Mouse (Mus musculus) ZHBTc4 (cell line): ENCODE measurements at regions not wholly inside any gene's neighbourhood (a gene's known extent, or its start where the extent isn't known, plus 50 kb on each side); places are given as distances from the start of the nearest gene placed in this dataset.

Experiments used
- DNase-seq: peaks from one replicate; pipeline ENCODE4 v3.0.0-alpha.2; 2011; ENCODE audit warnings: low read depth, low spot score

DNA sequence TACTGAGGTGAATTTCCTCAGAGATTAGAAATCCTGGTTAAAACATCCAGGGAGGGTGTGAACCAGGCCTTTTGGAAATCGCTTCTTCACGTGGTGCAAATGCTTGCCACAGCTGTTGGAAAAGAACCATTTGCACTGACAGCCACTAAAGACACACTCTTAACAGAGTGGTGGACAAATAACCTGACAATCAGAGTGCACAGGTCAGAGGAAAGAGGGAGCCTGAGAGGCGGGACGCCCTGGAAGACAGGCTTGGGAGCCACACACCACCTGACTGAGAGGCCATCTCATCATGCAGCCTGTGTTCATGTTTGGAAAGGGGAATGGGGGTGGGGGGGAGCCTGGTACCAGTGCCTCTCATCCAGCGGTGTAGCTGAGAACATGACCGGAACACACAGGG lies 87.0 kb upstream of the Gm11983 start:
- no peak for DNase-seq

GRCm38 (mm10) chr11:6923917-6924316 lies 86.5 kb upstream of the Gm11983 start:
- DNase-seq = peak; percentile 30

GRCm38 (mm10) chr11:6918546-6918945 lies 81.1 kb upstream of the Gm11983 start:
- DNase-seq = peak; percentile 57

DNA sequence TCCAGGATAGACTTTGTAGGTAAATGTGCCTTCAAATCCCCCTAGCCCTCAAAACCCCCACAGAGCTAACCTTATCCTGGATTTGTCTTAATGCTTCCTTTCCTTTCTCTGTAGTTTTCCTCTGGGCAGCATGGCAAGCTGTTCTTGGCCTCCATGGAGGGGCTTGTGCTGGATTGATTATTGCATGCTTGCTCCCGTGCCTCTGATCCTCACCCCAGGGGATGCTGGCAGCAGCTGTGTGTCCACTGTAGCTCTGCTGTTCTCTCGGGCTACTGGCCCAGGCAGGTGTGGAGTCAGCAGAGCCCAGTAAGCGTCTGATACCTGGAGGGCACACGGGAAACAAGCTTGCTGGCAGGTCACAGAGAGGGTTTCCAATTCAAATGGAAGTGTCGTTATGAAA lies 68.2 kb upstream of the Gm11983 start:
- no peak for DNase-seq

DNA sequence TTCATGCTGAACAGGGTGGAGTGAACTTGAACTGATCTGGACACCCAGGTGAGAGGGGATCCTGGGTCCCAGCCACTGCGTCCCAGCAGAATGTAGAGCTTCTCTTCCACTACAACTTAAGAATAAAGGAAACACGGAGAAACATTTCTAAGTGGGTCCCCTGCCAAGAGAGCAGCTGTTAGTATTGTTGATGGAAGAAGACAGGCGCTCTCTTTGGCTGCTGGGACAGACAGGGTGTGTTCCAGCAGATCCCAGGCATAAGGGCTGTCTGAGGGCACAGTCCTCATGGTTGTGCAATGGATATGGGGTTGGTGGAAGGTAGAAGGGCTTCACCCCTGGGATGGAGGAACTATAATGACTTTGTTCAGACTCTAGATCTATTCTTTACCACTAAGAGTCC lies 65.5 kb upstream of the Gm11983 start:
- no peak for DNase-seq

GRCm38 (mm10) chr11:6902271-6902670 lies 64.8 kb upstream of the Gm11983 start:
- no peak for DNase-seq

DNA sequence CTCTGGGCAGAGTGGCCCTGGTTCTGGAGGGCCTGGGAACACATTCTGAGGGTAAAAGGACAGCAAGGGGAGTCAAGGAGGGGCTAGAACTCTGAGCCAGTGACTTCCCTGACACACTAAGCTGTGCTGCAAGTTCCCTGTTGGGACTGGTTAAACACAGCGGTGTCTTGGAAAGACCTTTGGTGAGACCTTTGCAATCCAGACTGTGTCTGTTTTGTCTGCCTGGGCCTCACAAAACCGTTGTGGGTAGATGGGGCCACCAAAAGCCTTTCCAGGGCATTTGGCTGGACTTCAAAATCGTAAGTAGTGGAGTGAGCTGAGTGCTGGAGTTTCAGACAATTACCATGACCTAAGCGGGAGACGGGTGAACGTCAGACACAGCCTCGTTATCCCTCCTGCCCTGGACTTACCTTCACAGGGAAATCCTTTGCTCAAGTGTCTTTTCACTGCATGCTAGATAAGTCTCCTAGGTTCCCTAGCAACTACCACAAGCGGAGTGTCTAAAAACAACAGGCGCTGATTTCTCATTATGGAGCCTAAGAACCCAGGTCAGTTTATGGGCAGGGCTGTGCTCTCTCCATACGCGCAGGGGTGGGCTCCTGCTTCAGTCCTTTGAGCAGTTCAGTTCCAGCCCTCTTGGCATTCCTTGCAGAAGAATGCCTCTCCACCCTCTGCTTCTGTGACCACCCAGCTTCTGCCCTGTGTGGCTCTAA lies 63.5 kb upstream of the Gm11983 start:
- peak; percentile 64 for DNase-seq

- peak; percentile 34 for DNase-seq
These were observed 62.9 kb upstream of the Gm11983 start for GRCm38 (mm10) chr11:6900357-6900756.

GRCm38 (mm10) chr11:6899271-6900005 lies 62.0 kb upstream of the Gm11983 start:
- DNase-seq = peak; percentile 84

DNA sequence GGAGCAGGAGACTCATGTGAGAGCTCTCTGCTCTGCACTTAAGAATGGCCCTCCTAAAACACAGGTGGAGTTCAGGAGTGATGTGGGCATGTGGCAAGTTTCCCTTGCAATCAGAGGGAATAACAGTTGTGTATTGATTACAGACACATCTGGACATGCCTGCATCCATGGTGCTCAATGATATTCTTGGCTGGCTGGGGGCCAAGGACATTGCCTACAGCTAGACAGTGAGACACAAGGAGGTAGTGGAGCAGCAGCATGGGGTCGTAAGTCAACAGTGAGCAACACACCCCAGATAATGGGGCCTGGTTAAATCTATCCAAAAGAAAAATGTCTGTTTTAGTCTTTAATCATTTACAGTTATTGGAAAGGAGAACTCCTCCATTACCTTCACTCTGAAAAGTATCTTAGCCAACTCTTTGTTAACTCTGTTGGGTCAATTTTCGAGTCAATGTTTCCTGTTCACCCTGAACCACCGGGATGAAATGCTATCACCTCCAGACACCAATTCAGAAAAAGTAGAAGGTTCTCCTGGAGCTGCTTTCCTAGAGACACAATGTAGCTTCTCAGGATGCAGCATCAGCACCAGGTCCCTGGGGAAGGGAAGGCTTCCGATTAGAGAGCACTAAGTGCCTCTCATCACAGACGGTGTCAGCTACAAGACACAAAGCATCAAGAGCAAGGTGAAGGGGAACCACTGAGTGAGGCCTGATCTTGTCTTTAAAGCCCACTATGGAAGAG lies 61.1 kb upstream of the Gm11983 start:
- no peak for DNase-seq

GRCm38 (mm10) chr11:6895786-6896093 lies 58.3 kb upstream of the Gm11983 start:
- DNase-seq = peak; percentile 54

- DNase-seq = peak; percentile 97
These were observed 57.7 kb upstream of the Gm11983 start for GRCm38 (mm10) chr11:6894911-6895785.

DNA sequence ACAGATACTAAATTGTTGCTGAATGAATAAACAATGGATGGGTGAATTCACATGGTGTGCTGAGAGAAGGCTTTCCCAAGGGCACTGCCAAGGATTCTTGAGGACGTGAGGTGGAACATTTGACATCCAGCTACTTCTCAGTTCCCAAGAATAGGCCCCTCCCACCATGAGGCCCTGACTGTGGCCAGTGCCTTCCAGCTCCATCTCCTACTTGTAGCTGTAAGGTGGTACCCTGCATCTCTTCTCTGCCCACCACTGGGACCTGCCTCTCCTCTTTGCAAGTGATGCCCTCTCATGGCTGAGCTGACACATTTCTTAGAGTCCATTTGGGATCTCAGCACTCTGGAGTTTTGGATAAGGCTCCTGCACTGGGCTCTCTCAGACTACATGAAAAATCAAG lies 56.3 kb upstream of the Gm11983 start:
- peak; percentile 50 for DNase-seq

DNA sequence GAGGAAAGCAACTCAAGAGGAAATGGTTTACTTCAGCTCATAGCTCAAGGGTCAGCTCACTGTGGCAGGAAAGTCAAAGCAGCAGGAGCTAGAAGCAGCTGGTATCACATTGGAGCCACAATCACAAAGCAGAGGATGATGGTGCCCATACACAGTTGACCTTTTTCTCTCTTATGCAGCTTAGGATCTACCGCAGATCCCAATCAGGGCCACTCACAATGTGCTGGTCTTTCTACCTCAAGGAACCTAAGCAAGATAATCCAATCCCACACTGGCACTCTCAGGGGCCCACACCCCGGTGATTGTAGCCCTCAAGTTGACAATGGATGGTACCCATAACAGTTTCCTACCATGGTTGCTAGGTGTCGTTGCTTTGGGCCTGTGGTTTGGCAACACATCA lies 55.6 kb upstream of the Gm11983 start:
- no peak for DNase-seq

DNA sequence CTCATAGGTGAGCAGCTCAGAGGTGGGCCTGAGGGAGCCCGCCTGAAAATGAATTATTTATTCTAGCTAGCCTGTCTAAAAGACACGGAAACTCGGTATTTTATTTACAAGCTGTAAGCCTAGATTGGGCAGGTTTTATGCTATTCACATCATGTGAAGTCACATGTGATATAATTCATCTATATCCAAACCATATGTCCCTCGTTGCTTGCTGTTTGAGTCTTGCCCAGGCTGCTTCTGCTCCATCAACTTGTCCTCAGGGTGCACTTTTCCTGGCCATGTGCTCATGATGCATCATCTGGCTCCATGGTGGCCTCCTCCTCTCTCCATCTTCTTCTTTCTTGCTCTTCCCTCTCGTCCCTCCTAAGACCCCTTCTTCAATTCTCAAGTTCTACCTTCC lies 53.0 kb upstream of the Gm11983 start:
- DNase-seq = no peak

DNA sequence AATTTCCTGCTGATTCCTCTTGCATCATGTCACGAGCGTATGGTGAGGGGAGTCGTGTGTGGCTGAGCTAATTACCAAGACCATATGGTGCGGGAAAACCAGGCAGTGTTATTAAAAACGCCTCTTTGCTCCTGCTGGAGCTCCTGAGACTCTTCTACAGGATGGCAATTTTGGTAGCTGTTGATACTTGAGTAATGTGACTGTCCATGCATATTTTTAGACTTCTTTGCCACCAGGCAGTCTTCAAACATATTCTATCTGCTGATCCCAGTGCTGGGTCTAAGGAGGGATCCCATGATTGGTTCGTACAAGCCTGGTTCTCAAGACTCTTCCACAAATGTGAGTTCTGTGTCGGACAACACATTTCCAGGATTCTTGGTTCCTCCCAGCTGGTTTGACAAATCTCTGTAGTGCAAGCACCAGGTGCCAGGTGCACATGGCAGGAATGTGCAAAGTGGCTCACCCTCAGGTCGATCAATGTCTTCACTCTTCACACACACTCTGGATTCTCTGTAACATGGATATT lies 52.3 kb upstream of the Gm11983 start:
- DNase-seq = no peak

DNA sequence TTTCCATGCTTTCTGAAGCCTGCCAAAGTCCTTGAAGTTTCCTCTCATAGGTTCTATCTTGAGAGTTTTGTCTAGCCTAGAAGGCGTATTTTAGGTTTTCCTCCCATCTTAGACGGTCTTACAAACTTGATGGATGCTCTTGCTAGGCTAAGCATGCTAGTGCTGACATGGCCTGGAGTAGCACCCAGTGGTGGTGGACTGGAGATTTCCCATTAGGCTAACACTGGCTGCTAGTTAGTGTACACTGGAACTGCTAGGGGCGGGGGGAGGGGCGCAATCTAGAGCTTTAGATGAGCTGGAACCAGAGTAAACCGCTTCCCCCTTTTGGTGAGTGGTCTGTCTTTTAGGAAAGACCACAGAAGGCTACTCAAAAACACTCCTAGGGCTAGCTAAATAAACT lies 51.7 kb upstream of the Gm11983 start:
- DNase-seq = peak; percentile 25
